Mouse (Mus musculus) megakaryocyte, adult 5-6 weeks (primary cell): ENCODE results near the gene Btbd9. TPM values are rescaled to one million over a fixed set of nuclear protein-coding genes. Genes with fewer than 3 reads are reported as not detected.

Experiments
- ATAC-seq: 2 replicates; pipeline ENCODE4 v1.8.0; 2016; ENCODE audit warnings: mild to moderate bottlenecking, inconsistent platforms; ENCODE audit not compliant: poor library complexity, severe bottlenecking
- total RNA-seq, 2 experiments: library from RNA; stranded (forward) in 1 of 2; stranded (reverse) in 1 of 2; fragments of 153-499, 151-499 nt in 1 of 2; fragments of 221-1000, 200-1000 nt in 1 of 2; gene quantifications; 2 replicates each; pipeline versions ENCODE4 v1.2.3 to v1.2.4; 2015 to 2017

The Btbd9 gene
- total RNA-seq, 2 experiments from 2014 or later: 15.5 to 21.0 TPM

GRCm38 (mm10) chr17:30225030-30225740 lies 351.1 kb downstream of the Btbd9 start:
- ATAC-seq: no peak

GRCm38 (mm10) chr17:30222837-30223236 lies 353.5 kb downstream of the Btbd9 start:
- ATAC-seq: no peak

- no peak for ATAC-seq
Measured at GRCm38 (mm10) chr17:30222361-30222760, 353.9 kb downstream of the Btbd9 start.

- ATAC-seq: no peak
Measured at GRCm38 (mm10) chr17:30221677-30222076, 354.6 kb downstream of the Btbd9 start.

GRCm38 (mm10) chr17:30215741-30216140 lies 360.5 kb downstream of the Btbd9 start:
- ATAC-seq: no peak

- ATAC-seq: no peak
Measured at GRCm38 (mm10) chr17:30214393-30214792, 361.9 kb downstream of the Btbd9 start.

- no peak for ATAC-seq
Measured at GRCm38 (mm10) chr17:30213371-30213770, 362.9 kb downstream of the Btbd9 start.

GRCm38 (mm10) chr17:30212647-30213046 lies 363.6 kb downstream of the Btbd9 start:
- no peak for ATAC-seq

- no peak for ATAC-seq
Measured at GRCm38 (mm10) chr17:30210936-30211335, 365.4 kb downstream of the Btbd9 start.

GRCm38 (mm10) chr17:30210262-30210661 lies 366.0 kb downstream of the Btbd9 start:
- no peak for ATAC-seq

GRCm38 (mm10) chr17:30205062-30205825 lies 371.0 kb downstream of the Btbd9 start:
- no peak for ATAC-seq

- no peak for ATAC-seq
Measured at GRCm38 (mm10) chr17:30200283-30200682, 376.0 kb downstream of the Btbd9 start.

- ATAC-seq: no peak
Measured at GRCm38 (mm10) chr17:30199374-30200247, 376.7 kb downstream of the Btbd9 start.

GRCm38 (mm10) chr17:30198422-30198821 lies 377.9 kb downstream of the Btbd9 start:
- no peak for ATAC-seq

- peak; percentile 62 for ATAC-seq
Measured at GRCm38 (mm10) chr17:30197280-30198030, 378.8 kb downstream of the Btbd9 start.

- no peak for ATAC-seq
Measured at GRCm38 (mm10) chr17:30196401-30197279, 379.6 kb downstream of the Btbd9 start.

GRCm38 (mm10) chr17:30195591-30196183 lies 380.6 kb downstream of the Btbd9 start:
- ATAC-seq: no peak

- no peak for ATAC-seq
Measured at GRCm38 (mm10) chr17:30194629-30195445, 381.5 kb downstream of the Btbd9 start.
